15 mouse cellular contexts compared by ENCODE assay signal in the genomic region with DNA sequence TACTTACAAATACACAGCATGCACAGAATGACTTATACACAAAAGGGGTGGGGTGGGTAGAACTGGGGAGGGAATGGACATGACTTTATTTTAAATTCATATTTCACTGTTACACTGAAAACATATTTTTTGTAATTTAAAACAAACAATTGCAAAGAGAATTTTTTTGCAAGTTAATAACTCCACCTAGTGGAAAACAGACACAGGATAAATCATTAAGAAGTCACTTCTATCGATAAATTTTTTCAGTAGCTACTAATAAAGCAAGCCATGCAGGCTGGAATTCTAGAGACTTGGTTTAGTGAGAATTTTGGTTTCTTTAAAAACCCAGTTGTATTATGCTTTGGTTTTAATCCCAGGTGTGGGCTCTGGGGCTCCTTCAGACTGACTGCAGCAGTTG.
"Had no signal": no experiment of that assay in that cellular context is flagged by ENCODE, and none has a peak within 500 bp of the region (broad histone marks: within the 10 kb centered on the region; RNA-seq: fewer than 3 reads in every experiment).

No protein-coding gene starts in this region.

- H3K4me3 ChIP-seq: kidney, embryonic 15.5 days; midbrain, embryonic 13.5 days; neural tube, embryonic 12.5 days had no signal

- H3K27me3 ChIP-seq: kidney, embryonic 15.5 days; midbrain, embryonic 13.5 days; neural tube, embryonic 12.5 days had no signal

- H3K9me3 ChIP-seq: kidney, embryonic 15.5 days; midbrain, embryonic 13.5 days; neural tube, embryonic 12.5 days had no signal

- H3K27ac ChIP-seq: kidney, embryonic 15.5 days; liver, embryonic 14.5 days; macrophage; midbrain, embryonic 13.5 days; neural tube, embryonic 12.5 days had no signal

- DNase-seq: kidney, adult 8-10 months; kidney, postnatal 10 days; kidney, postnatal 36 days; left cerebral cortex, postnatal 4 days; liver, postnatal 0 days; lung, embryonic 14.5 days; retina, postnatal 1 day; thymus, adult 2 months; thymus, postnatal 14 days; thymus, postnatal 4 days had no signal

- H3K9ac ChIP-seq: kidney, embryonic 15.5 days; liver, embryonic 14.5 days; liver, postnatal 0 days; lung, embryonic 14.5 days; midbrain, embryonic 13.5 days; neural tube, embryonic 12.5 days had no signal

- H3K4me1 ChIP-seq: neural tube, embryonic 12.5 days had no signal
